Mouse (Mus musculus): ENCODE measurements around the gene Kcnj8.
A peak's percentile ranks its signal among the peaks of the same experiment; 100 is the strongest.
"Not testable (repeated sequence)": the region's sequence is repeated elsewhere in the genome, so short reads cannot be mapped to it uniquely, and the experiment has no call there.

Kcnj8 gene

DNA sequence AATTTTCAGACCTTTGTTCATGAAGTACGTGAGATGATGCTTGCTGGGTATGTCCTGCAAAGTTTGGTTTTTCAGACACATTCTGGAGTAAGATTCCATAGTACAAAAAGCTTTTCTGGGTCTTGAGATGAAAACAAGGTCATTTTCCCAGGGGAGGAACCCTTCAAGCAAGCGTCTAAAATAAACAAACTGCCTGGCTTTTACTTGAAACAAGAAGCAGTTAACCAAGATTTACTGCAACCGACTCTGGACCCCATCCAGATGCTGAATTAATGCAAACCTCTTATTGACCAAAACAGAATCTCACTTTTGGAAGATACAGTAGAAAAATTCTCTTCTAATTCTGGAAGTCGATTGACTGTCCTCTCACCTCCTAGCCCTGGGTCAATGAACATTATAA is 20.5 kb downstream of the Kcnj8 start:
- DNase-seq (ENCODE audit: low read depth): no peak

DNA sequence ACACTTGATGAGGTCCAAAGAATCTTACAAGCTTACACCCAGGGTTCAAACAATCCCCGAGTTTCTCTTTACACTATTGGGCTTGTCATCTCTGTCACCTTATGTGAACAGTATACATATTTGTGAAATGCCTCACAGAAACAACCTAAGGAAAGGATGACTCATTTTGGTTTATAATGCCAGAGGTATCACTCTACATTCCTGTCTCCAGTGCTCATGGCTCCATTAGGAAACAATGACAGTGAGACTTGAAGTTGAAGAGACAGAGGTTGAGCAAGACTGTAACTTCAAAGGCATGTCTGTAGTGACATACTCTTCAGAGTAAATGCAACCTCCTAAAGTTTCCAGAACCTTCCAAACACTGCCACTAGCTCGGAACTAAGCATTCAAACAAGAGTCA is 23.0 kb downstream of the Kcnj8 start:
- DNase-seq (ENCODE audit: low read depth): no peak

DNA sequence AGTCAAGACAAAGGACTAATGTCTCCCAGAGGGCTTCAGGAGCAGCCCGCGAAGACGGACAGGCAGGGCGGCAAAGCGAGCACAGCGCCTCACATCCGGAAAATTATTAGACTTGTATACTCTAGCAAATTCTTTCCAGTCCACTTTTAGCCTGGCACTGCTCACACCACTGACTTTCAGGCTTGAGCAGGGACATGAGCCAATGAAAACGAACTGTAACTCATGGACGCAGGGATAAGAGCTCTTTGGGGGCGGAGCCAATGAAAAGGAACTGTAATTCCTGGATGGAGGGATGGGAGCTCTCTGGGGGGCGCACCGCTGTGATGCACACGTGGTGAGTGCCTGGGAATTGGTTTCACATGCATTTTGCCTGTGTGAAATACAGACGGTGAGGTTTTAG is 26.3 kb downstream of the Kcnj8 start:
- no peak for DNase-seq (ENCODE audit: low read depth)

DNA sequence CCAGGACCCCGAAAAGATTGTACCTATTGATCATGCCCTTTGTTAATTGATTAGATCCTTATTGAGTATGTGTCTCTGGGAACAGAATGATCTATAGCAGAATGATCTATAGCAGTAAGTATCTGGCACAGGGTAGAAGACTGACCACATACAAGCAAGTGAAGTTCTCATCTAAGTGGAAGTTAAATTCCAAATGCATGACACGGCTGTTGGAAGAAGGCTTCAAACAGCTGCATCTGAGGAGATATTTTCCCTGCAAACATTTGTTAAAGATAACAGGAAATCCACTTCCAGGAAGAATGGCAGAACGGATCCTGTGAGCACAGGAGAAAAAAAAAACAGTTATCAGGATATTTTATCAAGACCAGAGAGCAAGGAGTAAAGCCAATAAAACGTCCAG is 27.8 kb downstream of the Kcnj8 start:
- DNase-seq (ENCODE audit: low read depth): no peak

DNA sequence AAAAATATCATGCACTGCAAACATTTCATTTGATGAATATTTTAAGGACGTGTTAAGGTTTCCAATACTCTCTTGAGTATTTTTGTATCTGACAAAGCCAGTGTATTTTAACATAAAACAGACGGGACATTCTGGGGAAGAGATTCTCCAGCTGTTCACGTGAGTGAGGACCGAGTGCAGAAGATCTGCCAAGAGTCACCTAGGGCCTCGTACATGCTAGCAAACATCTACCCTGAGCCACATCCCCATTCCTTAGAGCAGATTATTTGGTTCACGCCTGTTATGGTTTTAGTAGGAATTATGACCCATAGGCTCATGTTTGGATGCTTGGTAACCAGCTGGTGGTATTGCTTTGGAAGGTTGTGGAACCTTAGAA is 28.6 kb downstream of the Kcnj8 start:
- no peak for DNase-seq (ENCODE audit: low read depth)

DNA sequence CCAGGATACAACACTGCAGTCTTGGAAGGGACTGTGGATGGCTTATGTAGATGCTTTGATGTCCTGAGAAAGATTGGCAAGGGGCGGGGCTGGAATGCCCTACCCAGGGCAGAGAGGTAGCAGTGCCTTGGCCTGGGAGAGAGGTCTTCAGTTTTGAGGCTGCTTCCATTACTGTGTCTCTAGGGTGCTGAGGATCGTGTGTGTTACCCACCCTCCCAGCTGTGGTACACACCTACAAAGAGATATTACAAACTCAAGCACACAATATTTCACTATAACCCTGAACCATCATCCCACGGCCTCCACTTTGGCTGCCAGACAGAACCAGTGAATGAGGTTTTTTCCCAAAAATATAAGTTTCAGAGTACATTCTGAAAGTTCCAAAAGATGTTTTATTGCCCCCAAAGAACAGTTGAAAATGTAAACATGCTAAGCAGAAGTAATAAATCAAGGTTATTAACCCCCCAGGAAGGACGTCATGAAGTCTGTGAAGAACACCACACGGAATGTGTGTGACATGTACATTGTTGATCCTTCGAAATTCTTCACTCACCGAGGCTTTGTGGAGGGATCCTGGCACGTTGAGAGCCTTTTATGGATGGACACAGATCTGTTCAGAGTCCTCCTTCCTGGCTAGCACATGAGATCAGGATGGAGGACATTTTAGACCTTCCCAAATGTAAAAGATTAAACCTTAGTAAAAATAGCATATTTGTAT is 29.2 kb downstream of the Kcnj8 start:
- DNase-seq (ENCODE audit: low read depth): no peak

DNA sequence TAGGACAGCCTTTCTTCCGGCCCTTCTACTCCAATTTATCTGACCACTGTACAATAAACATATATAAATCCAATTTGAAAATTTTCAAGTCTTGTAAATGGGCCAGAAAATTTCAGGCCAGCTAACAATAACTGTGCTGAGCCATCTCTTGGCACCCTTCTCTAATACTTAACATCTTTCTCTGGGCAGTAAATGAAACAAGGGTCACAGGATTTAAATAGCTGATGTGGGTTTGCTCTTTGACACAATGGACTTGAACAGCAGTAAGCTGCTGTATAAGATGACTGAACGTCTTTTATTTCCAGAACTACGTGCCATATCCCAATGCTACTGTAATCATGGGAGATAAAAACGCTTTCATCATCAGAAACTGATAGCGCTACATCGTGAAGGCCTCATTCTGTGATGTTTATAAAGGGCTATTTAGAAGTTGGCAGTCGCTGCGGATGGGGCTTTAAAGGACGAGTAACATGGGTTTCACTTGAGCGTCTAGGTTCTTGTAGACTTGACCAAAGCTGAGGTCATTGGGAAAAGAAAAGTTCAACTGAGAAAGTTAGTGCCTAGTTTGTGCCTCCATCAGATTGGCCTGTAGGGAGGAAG is 30.8 kb downstream of the Kcnj8 start:
- no peak for DNase-seq (ENCODE audit: low read depth)

DNA sequence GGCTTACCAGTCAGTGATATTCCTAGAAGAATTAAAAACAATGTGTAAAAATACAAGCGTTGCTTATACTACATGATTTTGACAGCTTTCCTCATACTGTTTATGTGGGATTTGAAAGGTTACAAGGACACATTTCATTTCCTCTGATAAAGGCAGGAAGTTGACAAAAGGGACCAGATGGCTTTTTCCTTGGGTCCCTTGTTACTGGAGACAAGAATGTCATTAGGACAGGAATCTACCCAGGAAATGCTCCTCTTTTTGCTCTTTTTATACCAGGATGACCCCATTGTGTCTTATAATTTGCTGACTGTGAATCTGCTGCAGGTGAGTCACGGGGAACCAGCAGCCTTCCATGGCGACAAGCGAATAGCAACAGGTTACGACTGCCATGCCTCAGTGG is 31.3 kb downstream of the Kcnj8 start:
- DNase-seq (ENCODE audit: low read depth): no peak

DNA sequence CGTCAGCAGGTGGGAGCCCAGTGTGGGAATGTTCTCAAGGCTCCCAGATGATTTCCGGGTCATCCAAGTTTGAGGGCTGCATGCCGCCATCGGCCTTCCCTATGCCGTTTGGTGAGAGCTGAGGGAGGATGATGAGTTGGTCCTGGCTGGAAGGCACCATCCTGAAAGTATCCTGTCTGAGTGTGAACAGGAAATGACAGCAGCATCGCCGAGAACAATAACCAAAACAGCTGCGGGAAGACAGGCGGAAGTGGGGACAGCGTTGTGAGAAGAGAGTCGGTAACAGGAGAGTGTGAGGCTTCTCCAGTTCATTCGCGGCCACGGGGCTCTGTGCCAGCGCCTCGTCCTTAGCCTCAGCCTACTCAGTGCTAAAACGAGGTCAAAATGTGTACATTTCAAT is 32.9 kb downstream of the Kcnj8 start:
- no peak for DNase-seq (ENCODE audit: low read depth)

DNA sequence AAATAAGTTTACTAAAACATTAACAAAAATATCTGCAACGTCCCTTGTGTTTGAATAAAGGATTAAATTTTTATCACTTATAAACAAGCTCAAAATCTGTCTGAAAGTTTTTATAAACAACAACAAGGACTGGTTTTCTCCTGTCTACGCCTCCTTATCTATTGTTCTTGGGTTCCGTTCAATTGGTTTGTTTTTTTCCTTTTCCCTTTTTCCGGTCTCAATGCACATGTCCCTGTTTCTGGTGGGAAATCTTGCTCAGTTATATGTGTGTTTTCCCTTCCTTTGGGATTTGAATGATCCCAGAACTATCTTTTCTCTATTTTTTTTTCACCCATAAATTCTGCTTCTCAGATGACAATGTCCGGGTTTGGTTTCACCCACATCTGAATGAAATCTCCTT is 38.0 kb downstream of the Kcnj8 start:
- DNase-seq (ENCODE audit: low read depth): no peak

DNA sequence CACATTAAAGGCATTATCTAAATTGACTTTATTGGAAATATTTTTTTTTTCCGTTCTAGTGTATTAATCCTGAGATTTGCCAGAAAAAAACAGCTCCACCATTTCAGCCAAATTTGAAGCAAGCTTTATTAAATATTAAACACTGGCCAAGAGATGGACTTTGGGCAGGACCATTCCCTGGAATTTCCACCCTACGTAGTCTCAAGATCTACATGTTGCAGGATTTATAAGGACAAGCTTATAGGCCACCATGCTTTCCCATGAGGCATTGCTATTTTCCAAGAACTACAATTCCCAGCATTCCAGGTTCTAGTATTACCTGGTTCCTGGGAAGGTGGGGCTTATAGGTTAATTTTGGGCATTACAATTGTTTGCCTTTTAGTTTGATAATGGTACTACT is 38.7 kb downstream of the Kcnj8 start:
- no peak for DNase-seq (ENCODE audit: low read depth)

DNA sequence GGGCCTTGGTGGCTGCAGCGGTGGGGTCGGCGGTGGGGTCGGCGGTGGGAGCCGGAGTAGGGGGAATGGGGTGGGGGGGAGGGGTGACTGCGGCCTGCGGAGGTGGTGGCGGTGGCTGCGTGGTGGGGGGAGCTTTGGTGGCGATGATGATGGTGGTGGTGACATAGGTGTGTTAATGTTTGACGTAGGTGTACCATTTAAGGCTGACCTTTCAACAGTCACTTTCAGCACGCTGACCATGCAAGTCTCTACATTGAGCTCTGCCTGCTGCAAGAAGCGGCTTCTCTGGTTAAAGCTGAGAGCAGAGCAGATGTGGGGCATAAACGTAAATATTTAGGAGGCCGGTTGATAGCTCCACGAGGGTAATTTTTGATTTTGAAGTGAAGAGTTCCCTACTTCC is 39.3 kb downstream of the Kcnj8 start:
- DNase-seq (ENCODE audit: low read depth): no peak

DNA sequence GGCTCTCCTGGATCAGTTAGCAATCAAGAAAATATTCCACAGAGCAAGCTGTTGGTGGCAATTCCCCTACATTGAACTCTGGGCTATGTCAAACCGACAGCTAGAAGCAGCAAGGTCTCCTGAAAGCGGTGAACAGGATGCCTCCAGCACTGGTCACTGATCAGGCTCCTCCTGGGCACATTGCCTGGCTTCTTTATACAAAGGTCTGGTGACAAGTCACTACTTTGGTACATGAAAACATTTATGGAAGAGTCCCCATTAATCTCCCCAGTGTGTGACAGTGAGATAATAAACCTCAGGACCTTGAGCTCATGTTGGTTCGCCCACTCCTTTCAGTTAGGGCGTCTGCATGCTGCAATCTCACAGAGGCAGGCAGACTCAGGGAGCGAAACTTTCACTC is 41.0 kb downstream of the Kcnj8 start:
- no peak for DNase-seq (ENCODE audit: low read depth)

DNA sequence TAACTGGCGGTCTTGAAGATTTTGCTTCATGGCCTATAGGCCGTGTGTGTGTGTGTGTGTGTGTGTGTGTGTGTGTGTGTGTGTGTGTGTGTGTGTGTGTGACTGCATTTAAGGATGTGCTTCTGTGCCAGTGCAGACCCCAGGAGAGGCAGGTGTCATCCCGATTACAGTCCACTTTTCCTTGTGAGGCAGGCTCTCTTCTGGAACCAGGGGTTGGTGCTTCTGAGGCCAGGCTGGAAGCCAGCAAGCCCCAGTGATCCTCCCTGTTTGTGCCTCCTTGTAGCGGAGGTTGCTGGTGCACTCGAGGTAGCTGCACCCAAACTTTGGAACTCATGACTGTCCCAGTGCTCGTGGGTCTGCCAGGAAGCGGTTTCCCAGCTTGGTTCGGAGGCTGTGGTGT is 41.7 kb downstream of the Kcnj8 start:
- DNase-seq (ENCODE audit: low read depth): no peak

DNA sequence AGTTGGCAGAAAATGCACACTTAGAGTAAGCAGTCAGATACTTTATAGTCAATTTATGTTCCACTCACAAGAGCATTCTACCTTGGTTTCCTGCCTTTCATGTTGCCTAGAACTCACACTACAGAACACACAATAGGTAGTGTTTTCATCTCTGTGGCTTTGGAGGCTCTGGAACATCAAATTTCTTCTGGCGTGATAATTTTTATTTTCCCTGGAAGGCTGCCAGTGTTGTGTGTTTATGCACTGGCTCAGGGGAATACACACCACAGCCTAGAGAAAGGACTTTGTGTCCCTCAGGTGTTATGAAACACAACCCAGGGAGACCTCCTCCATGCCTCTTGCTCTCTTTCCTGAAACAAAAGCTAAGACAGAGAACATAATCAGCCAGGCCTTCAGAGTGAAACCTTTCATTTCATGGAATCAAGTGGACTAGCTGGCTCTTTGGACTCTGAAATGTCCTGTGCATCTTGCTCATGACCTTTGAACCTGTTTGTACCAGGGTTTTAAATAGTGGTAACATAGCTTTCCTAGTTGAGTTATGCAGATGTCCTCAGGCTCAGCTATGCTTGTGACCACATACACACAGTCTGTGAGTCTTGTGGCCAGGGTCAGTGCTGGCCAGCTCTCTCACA is 43.4 kb downstream of the Kcnj8 start:
- no peak for DNase-seq (ENCODE audit: low read depth)

DNA sequence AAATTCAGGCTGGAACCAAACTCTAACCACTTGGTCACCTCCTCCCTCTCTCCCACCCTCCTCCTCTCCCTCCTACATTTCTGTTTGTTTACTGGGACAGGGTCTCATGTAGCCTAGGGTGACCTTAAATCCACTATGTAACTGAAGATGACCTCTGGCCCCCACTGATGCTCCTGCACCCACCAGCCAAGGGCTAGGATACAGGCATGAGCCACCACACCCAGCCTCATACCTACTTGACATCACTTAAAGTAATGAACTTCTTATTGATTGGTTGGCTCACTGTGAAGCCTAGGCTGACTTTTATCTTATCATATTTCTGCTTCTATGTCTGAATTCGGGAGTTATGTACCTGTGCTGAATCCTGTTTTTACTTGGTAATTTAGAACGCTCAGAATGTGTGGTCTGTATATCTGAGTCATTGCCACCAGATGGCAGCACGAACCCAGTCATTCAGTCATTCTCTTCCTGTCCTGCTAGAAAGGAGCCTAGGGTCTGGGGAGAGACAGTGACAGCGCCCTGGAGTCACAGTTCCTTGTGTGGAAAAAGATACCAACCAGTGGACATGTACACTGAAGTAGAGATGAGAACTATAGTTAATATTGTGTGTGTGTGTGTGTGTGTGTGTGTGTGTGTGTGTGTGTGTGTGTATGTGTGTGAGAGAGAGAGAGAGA is 46.6 kb downstream of the Kcnj8 start:
- peak; percentile 71 for DNase-seq (ENCODE audit: low read depth)

DNA sequence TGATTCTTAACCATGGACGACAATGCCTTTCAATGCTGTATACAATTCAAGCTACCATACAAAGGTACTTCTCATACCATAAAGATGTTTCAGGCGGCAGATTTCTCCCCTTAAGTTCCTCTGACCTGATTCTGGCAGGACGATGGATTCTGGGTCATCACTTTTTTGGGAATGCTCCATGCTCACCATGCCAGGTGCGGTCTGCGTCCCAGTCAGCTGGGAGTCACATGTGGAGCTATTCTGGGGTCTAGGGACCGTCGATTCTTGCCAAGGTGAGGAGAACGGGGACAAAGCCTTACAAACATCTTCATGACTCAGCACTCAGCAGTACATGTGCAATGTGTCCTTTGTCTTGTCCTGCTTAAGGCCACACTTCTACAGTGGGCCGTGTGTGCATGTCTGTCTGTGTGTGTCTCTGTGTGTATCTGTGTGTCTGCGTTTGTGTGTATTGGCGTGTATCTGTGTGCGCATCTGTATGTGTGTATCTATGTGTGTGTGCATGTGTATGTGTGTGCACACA is 49.8 kb downstream of the Kcnj8 start:
- no peak for DNase-seq (ENCODE audit: low read depth)

DNA sequence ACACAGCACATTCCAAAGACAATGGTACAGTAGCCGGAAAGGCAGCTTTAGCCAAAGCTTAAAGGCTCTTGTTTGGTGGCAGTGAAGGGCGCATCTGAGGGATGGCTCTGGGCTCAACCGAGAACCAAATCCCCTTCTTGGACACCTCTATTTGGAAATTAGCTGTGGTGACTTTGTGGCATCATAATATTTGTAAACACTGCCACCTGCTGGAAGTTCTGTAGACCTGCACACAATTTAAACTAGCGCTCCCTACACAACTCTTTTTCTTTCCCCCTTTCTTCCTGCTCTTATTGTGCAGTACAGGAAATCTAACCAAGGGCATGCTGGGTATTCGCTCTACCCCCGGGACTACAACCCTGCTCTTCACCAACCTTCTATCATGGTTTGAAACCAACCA is 52.3 kb downstream of the Kcnj8 start:
- peak; percentile 63 for DNase-seq (ENCODE audit: low read depth)

DNA sequence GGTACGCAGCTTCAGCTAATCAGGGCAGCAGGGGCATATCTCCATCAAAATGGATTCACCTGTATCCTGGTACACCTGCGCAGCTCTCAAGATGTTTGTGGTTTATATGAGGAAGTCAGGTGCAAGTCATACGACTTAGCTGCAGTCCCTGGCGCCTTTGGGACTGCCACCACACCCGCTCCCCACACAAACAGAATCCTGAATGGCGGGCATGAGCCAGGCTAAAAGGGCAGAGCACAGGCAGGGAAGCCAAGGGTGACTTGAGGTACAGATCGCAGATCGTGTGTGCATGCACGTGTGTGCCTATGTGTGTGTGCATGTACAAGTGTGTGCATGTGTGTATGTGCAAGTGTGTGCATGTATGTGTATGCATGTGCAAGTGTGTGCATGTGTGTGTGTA is 56.0 kb downstream of the Kcnj8 start:
- DNase-seq (ENCODE audit: low read depth): not testable (repeated sequence)

DNA sequence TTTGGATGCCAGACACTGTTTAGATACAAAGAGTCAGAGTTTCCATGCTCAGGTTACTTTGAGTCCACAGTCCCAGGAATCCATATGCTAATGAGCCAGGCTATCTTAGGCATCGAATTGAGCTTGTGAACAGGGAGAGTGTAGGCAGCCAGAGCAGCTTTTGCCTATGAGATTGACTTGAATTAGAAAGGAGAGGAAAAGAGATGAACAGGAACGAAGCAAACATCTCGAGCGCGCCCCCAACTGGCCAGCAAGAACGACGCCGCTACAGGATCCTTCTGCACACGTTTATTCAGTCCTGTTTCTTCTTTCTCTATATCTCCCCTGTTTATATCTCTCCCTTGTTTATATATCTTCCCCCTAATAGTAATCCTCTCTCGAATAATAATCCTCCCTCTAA is 56.5 kb downstream of the Kcnj8 start:
- no peak for DNase-seq (ENCODE audit: low read depth)

Data from 416B (cell line).